Comparison of ENCODE assay signal across 7 mouse cellular contexts in the genomic region with DNA sequence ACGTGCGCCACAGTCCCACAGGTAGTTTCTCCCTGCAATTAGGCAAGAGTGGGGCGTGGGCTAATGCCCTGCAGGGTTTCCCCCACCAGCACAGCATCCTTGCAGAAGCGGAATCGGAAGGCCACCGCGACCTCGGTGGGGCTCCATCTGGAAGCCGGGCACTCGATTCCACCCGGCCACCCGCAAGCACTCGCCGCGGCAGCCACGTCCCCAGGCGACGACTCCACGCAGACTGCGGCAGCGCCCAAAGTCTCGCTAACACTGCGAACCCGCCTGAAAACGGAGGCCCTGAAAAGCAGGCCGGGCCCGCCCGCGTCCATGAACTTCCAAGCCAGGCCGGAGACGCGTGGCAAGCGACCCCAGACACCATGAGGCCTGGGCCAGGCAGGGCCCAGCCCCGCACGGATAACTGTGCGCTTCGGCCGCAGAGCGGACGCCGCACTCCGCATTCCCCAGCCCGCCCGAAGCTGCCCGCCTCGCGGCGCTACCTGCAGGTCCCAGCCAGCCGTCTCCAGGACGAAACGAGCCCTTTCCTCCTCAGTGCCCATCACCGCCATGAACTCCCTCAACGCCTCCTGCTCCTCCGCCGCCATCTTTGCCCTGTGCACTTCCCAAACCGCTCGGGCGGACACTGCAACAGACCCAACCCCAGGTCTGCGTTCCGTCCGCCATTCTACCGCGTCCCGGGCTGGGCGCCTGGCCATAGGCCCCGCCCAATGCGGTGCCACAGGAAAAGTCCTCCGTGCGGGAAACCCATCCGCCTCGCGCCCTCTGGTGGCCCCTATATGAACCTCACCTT.
DNase-seq lines count a peak whose midpoint lies in the region; ATAC-seq and TF ChIP-seq lines count a peak whose summit lies in the region.
"Not testable (repeated sequence)": the region's sequence is repeated elsewhere in the genome, so short reads cannot be mapped to it uniquely, and the experiment has no call there.

No protein-coding gene starts in this region.

- H3K27ac ChIP-seq in embryonic facial prominence, embryonic 15.5 days (replicated peaks); spleen, adult 2 months (ENCODE audit: insufficient read depth, low read length): not testable (repeated sequence)
- peak overlapping the region; percentile 39; the same call in 1 of the 2 replicates for H3K27ac ChIP-seq in limb, embryonic 13.5 days
- H3K27ac ChIP-seq in midbrain, embryonic 16.5 days (ENCODE audit: low read length) = peak overlapping the region; percentile 50

- not testable (repeated sequence) for H3K9me3 ChIP-seq in embryonic facial prominence, embryonic 15.5 days (replicated peaks); limb, embryonic 13.5 days; midbrain, embryonic 16.5 days (replicated peaks; ENCODE audit: control insufficient read depth, low read length, poor library complexity, severe bottlenecking)

- DNase-seq in adrenal gland, postnatal 25 days = peak; percentile 100
- DNase-seq in heart, adult 8-10 months (ENCODE audit: low spot score) = peak; percentile 100
- peak; percentile 99 to 100 for DNase-seq in kidney, adult 8-10 months
- peak; percentile 96 to 99 for DNase-seq in spleen, adult 2 months (ENCODE audit: low read depth in 1 of 2, low spot score in 2 of 2)

- peak; percentile 94 for ATAC-seq in embryonic facial prominence, embryonic 15.5 days (ENCODE audit: insufficient number of reproducible peaks, low FRiP score, low TSS enrichment, low read depth)
- peak; percentile 97 for ATAC-seq in limb, embryonic 13.5 days (ENCODE audit: low FRiP score, low read depth)
- peak; percentile 100 for ATAC-seq in midbrain, embryonic 16.5 days

- TF ChIP-seq POLR2A in spleen, adult 2 months (IDR thresholded peaks at IDR 0.05; ENCODE audit: low read depth, low read length) = 0 out of 2 replicates have a peak, but pooled peaks have one; percentile 5

- H3K4me2 ChIP-seq in embryonic facial prominence, embryonic 15.5 days (replicated peaks) = peak overlapping the region; percentile 22
- peak overlapping the region; percentile 37; the same call in 1 of the 2 replicates for H3K4me2 ChIP-seq in limb, embryonic 13.5 days (replicated peaks)
- H3K4me2 ChIP-seq in midbrain, embryonic 16.5 days (ENCODE audit: low read length) = peak overlapping the region; percentile 33; the same call in 1 of the 2 replicates

- H3K27me3 ChIP-seq in embryonic facial prominence, embryonic 15.5 days; limb, embryonic 13.5 days; midbrain, embryonic 16.5 days (ENCODE audit: control insufficient read depth, insufficient read depth, low read depth, low read length); spleen, adult 2 months (ENCODE audit: control insufficient read depth, insufficient read depth, low read length): not testable (repeated sequence)

- peak overlapping the region; percentile 48 for H3K4me3 ChIP-seq in embryonic facial prominence, embryonic 15.5 days (replicated peaks)
- peak overlapping the region; percentile 49 for H3K4me3 ChIP-seq in limb, embryonic 13.5 days
- peak overlapping the region; percentile 48 for H3K4me3 ChIP-seq in midbrain, embryonic 16.5 days (ENCODE audit: low read depth, low read length)
- H3K4me3 ChIP-seq in spleen, adult 2 months (ENCODE audit: extremely low read depth, insufficient read depth, insufficient read length) = peak overlapping the region; percentile 58

- peak overlapping the region; percentile 37; the same call in 1 of the 2 replicates for H3K9ac ChIP-seq in embryonic facial prominence, embryonic 15.5 days
- peak overlapping the region; percentile 77 for H3K9ac ChIP-seq in limb, embryonic 13.5 days
- H3K9ac ChIP-seq in midbrain, embryonic 16.5 days (ENCODE audit: low read depth, low read length) = peak overlapping the region; percentile 74

- TF ChIP-seq CTCF in spleen, adult 2 months (IDR thresholded peaks at IDR 0.05; ENCODE audit: extremely low read depth, insufficient read depth, insufficient read length, insufficient replicate concordance) = peak; percentile 63

- H3K36me3 ChIP-seq in embryonic facial prominence, embryonic 15.5 days; limb, embryonic 13.5 days; midbrain, embryonic 16.5 days (ENCODE audit: control insufficient read depth, insufficient read depth, low read length); spleen, adult 2 months (ENCODE audit: control insufficient read depth, insufficient read depth, low read length): not testable (repeated sequence)

- WGBS in embryonic facial prominence, embryonic 15.5 days = 4% methylated on average over 70 of the region's 72 CpGs
- 6% methylated on average over 70 of the region's 72 CpGs for WGBS in limb, embryonic 13.5 days
- 2% methylated on average over 66 of the region's 72 CpGs for WGBS in midbrain, embryonic 16.5 days
- WGBS in spleen, adult 2 months = 4% methylated on average over 63 of the region's 72 CpGs

- not testable (repeated sequence) for H3K4me1 ChIP-seq in embryonic facial prominence, embryonic 15.5 days; limb, embryonic 13.5 days; midbrain, embryonic 16.5 days (ENCODE audit: control insufficient read depth, insufficient read depth, low read length); spleen, adult 2 months (ENCODE audit: control insufficient read depth, insufficient read depth, insufficient read length)
